Mouse (Mus musculus): ENCODE data around the gene Nkx1-2. TPM values are rescaled to one million over a fixed set of nuclear protein-coding genes. Genes with fewer than 3 reads are reported as not detected.

Gene Nkx1-2
- total RNA-seq, 2 experiments from 2014 or later = not detected

DNA sequence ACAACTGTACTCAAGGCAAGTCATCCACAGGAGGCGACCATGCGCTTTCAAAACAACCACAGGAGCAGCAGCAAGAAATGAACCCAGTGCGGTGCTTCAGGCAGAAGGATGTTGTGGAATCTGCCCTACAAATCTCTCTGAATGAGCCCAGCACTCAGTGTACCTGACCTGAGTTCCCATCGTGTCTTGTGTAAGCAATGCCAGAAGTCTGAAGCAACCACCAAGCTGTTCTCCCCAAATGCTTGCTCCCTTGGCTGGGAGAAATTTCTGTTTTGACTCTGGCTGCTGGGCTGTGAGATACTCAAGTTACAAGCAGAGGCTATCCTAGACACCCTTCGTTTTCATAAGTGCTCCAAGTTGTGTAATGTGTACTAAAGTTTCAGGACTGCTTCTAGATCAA is 6.3 kb upstream of the Nkx1-2 start:
- DNase-seq (ENCODE audit: low spot score) = peak; percentile 68

DNA sequence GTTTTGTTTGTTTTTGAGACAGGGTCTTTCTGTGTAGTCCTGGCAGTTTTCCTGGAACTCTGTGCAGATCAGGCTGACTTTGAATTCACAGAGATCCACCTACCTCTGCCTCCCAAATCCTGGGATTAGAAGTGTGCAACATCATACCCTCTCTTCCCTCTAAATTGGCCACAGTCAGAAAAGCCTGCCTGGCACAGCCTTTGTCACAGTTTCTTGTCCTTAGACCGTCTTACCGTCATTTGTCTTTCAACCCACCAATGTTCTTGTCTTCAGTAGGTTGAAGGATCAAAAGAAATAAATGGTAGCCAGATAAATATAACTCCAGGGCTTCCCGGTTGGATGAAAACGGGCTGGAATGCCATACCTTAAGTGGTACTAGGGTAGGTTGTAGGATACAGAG is 5.3 kb upstream of the Nkx1-2 start:
- DNase-seq (ENCODE audit: low spot score) = no peak

DNA sequence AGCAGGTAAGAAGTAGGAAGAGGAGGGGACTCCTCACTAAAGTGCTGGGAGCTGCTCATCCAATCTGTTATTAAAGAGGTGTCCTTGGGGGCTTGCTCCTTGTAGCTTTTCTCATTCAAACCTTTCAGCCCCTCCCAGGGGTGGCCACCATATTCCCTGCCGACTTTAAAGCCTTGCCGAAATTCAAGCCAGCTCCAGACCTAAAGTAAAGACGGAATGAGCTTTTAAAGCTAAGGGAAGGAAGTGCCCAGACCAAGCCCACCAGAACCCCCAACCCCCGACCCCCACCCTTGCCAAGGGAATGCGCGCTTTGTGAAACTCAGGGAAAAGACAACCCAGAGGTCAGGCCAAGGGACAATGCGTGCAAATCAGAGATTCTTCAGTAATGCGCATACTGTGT is 1.5 kb upstream of the Nkx1-2 start:
- DNase-seq (ENCODE audit: low spot score) = no peak

DNA sequence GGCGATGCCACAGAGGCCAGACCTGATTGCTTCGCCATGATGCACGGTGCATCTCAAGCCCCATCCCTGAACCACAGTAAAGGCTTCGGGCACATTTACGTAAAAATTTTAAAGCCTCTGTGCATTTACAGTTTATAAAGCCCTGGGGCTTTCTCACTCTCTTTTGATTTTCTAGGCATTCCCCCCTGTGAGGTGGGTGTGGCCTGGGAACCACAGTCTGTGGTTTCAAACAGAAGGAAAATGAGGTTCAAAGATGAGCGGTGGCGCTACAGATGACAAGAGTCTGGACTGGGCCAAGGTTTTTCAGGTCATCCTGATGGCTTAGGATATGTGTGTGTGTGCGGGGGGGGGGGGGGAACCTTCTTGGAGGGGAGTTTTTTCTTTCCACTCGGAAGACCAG is 589 bp upstream of the Nkx1-2 start:
- DNase-seq (ENCODE audit: low spot score) = no peak

DNA sequence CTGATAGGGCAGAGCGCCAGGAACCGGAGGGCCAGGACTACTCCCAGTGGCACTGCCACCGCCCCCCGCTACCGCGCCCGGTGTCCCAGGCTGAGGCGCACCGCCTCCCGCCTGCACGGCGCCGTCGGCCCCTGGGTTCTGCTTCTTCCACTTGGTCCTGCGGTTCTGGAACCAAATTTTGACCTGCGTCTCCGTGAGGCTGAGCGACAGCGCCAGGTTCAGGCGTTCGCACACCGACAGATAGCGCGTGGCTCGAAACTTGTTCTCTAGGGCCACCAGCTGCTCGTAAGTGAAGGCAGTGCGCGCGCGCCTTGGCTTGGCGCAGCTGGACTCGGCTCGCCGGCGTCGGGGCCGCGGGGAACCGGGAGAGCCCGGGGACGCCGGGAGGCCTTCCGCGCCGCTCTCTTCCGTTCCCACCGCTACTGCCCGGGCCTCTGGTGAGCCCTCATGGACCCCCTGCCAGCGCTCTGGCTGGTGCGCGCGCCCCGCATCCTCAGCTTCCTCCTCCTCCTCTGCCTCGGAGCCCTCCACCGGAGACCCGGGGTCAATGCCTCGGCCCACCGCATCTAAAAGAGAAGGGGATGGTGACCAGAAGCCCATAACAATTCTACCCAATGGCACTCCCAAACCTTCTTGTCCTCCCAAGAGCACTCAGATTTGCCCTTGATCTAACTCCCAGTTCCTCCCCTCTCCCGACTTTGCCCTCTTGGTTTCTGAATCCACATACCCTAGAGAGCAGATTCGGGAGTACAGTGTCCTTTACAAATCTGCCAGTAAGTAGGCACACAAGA is 2.0 kb downstream of the Nkx1-2 start:
- no peak for DNase-seq (ENCODE audit: low spot score)

DNA sequence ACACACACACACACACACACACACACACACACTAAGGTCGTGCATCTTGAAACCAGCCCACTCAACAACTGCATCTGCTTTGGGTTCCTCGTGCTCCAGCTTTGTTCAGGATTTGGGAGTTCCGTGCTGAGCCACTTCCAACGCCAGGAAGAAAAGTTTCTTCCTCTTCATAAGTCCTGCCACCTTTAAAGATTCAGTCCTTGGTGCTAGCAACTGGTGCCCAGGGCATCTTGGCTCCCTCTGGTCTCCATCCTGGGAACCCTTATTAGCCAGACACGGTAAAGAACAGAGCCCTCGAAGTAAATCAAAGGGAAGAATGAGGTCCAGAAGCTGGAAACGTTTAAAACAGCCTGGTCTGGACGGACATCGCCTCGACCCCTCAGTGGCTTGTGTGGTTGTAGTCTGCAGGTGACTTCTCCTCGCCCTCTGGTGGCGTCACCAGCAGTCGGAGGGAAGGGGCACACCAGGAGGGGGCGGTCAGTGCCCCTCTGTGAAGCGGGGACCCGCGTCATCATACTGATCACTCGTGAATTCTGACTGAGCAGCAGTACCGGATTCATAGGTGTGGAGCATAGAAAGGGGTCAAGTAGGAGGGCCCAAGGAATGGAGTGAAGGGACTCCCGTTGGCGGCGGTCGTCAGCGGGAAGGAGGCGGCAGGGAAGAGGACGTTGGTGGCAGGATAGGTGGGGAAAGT is 2.7 kb downstream of the Nkx1-2 start:
- DNase-seq (ENCODE audit: low spot score) = no peak

DNA sequence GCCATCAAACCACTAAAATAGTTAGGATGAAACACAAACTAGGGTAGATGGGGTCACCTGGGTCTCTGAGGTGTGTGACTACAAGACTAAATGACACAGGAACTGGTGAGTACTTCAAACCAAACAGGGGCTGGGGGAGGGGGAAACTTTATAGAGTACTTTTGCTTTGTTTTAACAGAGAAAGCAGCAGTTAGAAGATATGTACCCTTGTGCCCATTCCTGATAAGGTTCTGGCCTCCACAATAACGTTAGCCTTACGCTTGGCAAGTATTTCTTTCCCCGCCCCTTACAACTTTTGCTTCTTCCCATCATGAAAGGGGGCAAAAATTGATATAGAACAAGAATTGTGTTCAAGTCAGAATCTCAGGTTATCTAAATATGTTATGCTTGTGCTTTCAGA is 3.6 kb downstream of the Nkx1-2 start:
- DNase-seq (ENCODE audit: low spot score) = no peak

DNA sequence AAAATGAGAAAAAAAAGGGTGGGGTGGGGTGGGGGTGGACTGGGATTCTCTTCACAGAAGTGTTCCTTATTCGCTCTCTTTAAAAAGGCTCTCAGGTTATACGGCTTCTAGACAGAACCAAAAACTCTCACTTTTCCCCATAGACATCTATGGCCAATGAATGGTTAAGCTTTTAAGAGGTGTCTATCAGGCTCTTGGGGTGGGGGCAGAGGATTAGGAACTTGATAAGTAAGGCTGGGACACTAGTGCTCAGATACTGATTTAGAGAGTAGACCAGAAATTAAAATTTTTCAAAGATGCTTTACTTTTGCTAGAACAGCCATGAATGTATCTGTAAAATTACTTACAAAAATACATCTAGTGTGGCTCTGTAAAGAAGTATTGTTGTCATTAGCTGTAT is 5.1 kb downstream of the Nkx1-2 start:
- no peak for DNase-seq (ENCODE audit: low spot score)

DNA sequence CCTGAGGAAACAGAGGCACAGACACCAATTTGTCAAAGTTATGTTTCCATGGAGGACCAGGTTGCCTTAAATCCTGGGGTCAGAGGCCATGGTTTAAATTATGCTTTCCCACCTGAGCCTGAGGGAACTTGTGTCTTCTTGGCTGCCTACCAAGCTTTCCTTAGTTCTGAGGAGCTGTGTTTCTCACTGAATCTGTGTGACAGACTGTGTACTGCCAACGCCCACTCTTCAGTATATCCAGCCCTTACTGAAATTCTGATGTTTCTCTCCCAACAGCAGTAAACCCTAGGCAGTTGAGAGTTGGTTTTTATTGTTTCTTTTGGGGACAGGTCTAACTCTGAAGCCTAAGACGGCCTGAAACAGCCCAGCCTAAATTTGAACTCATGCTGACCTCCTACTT is 5.7 kb downstream of the Nkx1-2 start:
- no peak for DNase-seq (ENCODE audit: low spot score)

DNA sequence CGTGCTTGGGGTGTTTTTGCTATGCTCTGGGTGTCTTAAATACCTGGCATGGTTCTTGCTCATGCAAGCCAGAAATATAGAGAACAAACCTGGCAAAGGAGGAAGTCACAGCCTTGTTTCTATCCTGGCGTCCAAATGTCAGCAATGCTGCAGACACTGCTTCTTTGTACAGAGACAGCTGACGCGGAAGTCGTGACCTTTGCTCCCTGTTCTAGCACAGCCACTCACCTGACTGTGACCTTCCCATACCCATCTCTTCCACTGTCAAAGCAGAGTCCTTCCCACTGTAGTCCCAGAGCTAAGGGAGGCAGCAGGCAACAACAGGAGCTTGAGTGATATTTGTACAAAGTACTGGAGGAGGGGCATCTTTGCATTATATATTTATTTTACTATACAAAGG is 9.8 kb downstream of the Nkx1-2 start:
- no peak for DNase-seq (ENCODE audit: low spot score)

DNA sequence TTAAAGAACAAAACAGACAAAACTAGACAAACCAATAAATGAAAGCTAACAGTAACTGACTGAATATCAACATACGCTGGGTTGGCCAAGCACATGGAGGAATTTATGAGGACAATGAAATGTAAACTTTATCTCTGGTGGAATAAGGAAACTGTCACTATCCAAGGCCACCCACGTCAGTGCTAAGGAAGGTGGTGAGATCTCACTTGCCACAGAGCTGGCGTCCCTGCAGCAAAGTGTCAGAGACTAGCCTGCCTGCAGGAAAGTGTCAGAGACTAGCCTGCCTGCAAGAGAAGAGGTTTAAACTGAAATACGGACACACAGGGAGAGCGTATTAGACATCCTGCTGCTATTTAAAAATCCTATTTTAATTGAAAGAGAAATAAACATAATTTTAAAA is 12.3 kb downstream of the Nkx1-2 start:
- no peak for DNase-seq (ENCODE audit: low spot score)

DNA sequence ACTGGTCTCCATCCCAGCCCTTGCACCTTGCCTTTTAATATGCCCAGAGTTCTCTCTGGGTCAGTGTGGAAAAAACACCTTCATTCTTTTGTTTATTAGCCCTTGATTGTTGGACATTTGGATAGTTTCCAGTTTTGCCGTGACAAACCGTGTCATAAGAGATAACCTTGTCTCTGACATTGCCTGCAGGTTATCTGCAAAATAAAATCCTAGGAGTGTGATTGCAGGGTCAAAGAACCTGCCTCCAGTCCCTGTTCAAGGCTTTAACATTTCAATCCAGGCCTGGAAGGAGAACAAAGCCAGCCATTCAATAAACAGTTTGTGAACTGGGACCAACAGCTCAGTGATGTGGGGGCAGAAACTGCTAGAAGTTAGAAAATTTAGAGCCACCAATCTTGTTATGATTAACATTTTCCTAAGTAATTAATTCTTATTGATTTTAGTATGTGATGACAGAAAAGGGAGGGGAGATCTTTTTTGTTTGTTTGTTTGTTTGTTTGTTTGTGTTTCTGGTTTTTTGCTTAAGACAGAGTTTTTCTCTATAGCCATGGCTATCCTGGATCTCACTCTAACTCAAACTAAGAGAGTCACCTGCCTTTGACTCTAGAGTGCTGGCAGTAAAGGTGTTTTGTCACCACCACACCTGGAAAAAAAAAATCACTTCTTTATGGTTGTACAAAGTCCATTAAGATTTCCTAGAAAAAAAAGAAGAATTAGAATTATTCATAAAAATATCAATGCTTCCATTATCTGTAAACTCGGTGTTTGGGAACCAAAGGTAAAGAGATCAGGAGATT is 13.5 kb downstream of the Nkx1-2 start:
- DNase-seq (ENCODE audit: low spot score) = no peak

DNA sequence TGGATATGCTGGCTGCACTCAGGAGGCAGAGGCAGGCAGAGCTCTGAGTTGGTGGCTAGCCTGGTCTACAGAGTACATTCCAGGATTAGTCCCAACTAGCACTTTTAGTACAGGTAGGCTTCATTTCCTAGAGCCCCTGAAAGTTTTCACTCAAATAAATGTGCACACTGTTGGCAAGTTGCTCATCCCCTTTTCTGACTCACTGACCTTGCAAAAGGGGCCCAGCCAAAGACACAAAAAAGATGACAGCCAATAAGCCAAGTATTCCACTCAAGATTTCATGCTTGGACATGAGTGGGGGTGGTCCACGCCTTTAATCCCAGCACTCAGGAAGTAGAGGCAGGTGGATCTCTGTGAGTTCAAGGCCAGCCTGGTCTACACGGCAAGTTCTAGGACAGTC is 18.0 kb downstream of the Nkx1-2 start:
- DNase-seq (ENCODE audit: low spot score) = no peak

DNA sequence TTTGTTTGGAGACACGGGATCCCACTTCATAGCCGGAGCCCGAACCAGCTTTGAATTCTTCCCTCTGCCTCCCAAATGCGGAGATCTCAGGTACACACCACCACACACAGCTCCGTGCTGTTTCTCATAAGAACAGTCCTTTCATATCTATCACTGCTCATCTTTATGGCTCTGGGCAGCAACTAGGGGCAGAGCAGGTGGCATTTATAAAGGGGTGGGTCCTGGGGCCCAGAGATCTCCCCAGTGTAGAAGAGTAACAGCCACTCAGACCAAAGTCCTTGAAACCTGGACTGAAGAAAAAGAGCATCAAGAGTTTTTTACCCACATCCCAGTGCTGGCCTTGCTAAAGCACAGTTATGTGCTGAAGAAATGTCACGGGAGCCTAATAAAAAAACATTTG is 18.9 kb downstream of the Nkx1-2 start:
- no peak for DNase-seq (ENCODE audit: low spot score)

DNA sequence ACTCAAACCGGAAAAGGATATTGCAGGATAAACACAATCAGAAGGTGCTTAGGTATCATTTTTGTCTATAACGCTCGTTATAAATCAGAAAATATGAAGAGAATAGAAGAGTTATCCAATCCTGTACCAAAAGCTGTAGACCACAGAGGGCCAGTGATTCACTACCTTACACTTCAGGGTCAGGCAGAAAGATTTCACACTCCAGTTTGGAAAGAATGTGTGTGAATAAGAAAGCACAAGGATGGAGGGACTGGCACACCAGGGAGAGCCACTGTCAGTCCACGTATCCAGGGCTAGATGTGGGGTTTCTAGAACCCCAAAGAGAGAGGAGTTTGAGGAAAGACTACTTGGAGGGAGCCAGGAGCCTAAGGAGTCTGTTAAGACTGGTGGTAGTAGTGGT is 22.5 kb downstream of the Nkx1-2 start:
- DNase-seq (ENCODE audit: low spot score) = no peak

DNA sequence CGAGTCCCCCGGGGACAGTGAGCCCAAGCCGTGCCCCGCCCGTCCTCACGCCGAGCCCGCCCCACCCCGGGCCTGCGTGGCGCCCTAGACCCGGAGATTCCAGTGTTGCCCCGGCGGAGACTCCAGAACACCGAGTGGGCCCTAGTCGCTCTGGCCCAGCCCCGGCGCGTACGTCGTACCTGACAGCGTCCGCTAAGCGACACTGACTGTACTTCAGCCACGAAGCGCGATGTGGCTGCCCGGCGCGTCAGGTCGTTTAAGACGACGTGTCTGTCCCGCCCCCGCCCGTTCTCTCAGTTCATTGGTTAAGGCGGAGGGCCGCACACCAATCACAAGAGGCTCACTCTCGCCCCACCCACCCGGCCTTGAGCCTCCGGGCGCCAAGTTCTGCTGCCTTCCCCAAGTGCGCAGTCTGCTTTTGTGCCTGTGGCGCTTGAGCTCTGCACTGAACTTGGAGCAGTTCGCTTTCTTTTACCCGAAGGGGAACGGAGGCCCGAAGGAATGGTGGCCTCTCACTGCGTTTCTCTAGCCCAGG is 23.3 kb downstream of the Nkx1-2 start, which contains the start of gene Oat:
TSS of gene Oat (minus strand) at position 283 of the 535 bp plus-strand sequence.
- peak; percentile 96 for DNase-seq (ENCODE audit: low spot score)

DNA sequence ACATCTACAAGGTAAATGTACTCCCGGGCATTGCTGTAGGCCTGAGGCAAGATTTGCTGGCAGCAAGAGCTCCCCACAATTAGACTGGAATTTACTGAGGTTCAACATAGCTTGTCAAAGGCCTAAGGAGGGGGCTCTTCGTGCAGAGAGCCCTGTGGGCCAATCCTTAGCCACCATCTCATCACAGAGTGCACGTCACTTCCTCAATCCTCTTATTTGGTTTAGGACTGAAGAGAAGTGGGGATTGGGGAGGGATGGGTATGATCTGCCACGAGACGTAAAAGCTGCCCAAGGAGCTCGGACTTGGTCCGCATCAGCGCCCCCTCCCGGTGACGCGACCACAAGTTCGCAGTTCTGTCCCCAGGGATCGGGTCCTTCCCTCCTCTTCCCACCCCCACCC is 23.8 kb downstream of the Nkx1-2 start:
- DNase-seq (ENCODE audit: low spot score) = peak; percentile 85

DNA sequence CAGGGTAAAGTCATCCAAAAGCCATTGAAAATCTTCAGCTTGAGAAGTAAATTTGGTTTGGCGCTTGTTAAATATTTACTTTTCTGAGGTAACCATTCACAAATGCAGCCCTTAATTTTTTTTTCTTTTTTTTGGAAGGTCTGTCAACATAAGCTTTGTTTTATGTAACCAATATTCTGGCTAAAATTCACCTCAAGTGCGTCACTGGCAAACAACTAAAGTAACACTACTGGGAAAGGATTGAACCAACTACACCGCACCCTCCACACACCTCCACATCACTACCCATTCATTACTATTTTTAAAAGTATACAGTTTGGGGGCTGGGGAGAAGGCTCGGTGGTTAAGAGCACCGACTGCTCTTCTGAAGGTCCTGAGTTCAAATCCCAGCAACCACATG is 24.8 kb downstream of the Nkx1-2 start:
- no peak for DNase-seq (ENCODE audit: low spot score)

DNA sequence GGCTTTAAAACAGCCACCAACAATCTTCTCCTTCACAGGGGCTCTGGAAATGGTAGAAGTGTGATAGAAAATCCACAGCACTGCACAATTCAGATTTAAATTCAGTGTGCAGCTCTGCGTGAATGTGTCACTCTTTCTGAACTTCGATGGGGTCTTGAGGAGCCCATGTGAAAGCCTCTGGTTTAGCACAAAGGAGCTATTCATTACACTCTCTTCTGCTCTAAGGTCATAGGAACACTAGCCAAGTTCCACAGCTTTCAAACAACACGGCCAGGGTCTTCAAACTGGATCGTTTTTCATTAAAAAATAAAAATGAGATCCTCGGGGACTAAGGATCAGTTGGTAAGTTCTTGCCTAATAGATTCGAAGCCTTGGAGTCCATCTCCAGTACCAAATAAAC is 26.2 kb downstream of the Nkx1-2 start:
- no peak for DNase-seq (ENCODE audit: low spot score)

DNA sequence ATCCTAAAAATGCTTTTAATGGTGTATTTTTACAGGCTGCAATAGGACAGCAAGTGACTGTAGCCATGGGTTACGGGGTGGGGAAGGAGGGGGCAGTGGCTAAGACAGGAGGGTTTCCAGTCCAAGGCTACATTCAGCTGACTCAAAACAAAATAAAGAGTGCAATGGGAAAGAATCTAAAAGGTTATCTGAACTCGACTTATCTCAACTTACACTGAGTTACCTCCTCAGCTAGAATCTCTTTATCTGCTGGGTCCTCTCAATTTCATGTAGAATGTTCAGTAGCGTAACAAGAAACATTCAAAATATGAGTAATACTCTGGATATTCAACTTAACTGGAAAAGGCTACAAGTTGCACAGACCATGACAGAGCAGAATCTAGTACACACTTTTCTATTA is 26.7 kb downstream of the Nkx1-2 start:
- no peak for DNase-seq (ENCODE audit: low spot score)

DNA sequence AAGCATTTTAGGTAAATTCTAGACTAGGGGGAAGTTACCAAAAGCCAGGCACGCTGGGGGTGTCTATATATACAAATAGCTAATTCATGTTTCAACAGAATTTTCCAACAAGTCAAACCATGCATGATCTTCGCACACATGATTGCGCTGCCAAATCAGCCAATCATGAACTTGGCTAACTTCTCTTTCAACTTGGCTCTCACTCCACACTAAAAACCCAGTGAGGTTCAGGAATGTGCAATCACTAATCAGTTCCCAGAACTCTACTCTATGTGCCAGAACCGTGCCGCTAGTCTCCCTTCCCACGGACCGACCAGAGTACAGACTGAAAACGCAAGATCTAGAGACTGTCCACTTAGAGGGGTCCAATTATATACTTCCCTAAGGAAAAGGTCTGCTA is 28.0 kb downstream of the Nkx1-2 start:
- no peak for DNase-seq (ENCODE audit: low spot score)

DNA sequence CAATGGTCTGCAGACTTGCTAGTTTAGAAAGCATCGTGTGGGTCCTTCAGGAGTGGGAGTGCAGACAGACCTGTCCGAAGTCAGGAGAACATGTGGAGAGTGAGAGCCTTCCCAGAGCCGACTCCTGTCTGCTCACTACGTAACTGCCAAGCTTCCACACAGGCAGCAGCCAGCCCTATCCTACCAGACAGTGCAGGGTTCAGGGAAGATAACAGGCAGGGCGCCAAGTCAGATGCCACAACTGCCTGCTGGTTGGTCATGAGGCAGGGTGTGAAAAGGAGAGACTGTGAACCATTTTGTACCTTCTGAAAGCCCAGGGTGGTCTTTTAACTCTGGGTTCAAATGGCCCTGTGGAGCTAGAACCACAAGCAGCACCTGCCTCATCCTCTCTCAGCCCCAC is 29.4 kb downstream of the Nkx1-2 start:
- DNase-seq (ENCODE audit: low spot score) = no peak
